Mouse (Mus musculus): ENCODE data around the gene Dars. TPM values are rescaled to one million over a fixed set of nuclear protein-coding genes. Genes with fewer than 3 reads are reported as not detected.
A peak's percentile ranks its signal among the peaks of the same experiment; 100 is the strongest.

Dars gene
- polyA plus RNA-seq (2017; shearing (Covaris generic)), result 100 to 1,000 TPM; 150 to 165 TPM

DNA sequence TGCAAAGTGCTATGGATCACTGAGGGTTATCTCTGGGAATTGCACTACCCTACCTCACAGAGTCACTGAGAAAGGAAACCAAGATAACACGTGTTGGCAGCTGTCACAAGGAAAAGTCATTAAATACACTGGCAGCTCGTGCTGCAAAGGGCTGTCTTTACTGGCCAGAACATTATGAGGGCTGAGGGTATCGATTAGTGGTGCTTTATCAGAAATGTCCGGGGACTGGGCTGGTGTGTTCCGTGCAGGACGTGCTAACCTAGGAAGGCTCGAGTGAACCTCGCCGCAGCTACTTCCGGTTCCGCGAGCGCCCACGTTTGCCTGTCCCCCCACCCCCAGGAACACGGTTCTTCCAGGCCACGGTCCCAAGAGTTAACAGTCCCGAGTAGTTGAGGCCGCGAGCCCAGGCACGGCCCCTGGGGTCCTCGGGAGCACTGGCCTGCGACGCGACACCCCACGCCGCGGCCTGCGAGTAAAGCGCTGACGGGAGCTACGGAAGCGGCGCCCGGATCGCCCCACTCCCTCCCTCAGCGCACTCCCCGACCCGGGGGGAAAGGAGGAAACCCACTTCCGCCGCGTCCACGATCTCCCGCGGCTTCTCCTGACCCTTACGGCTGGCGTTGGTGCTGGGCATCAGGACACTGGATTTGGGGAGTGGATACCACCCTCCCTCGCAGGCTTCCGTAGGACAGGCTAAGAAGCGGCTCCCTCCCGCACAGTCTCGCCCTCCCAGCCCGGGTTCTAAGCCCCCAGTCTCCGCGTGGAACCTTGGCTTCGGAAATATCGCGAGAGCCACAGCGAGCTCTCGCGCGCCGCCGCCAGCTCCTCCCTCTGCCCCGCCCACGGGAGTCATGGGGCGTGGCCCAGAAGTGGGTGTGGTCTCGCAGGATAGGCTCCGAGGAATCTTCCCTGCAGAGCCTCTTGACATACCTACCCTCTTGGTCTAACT lies at the start of gene Dars:
Gene Dars, minus strand, starts transcription at position 785 of the 949 bp plus-strand sequence.
- ATAC-seq, result peak; percentile 86

GRCm38 (mm10) chr1:128466828-128467227 lies 49.7 kb upstream of the Dars start:
- ATAC-seq, result no peak

- no peak for ATAC-seq
These were observed 46.3 kb upstream of the Dars start for GRCm38 (mm10) chr1:128463478-128463877.

DNA sequence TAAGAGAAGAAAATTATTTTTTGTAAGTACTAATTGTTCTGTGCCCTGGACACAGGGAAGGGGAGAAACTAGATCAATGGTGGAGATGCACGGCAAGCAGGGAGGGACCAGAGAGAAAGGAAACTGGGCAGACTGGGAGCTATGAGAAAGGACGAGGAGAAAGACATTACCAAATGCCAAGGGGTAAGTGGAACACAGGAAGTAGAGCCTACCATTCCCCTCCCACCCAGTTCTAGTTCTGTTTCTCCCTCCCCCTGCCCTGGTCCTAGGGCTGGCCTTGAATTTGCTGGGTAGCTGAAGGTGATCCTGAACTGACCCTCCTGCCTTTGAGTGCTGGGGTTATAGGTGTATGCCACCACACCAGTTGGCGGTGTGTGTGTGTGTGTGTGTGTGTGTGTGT lies 45.2 kb upstream of the Dars start:
- ATAC-seq, result no peak

DNA sequence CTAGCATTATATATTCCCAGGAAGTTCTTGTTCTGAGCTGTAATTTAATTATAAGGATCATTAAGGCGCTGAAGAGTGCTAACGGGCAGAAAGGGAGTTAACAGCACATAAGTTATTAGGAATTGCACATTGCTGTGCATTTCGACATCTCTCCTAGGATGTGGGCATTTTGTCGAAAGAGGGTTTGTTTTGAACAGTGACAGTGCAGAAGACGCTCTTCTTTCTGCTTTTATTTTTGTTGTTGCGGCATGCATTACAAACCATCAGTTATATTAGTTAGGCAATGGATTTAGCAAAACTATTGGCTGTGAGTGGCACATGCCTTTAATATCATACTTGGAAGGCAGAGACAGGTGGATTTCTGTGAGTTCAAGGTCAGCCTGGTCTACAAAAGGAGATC lies 43.6 kb upstream of the Dars start:
- ATAC-seq, result no peak

GRCm38 (mm10) chr1:128459439-128459838 lies 42.3 kb upstream of the Dars start:
- ATAC-seq, result no peak

DNA sequence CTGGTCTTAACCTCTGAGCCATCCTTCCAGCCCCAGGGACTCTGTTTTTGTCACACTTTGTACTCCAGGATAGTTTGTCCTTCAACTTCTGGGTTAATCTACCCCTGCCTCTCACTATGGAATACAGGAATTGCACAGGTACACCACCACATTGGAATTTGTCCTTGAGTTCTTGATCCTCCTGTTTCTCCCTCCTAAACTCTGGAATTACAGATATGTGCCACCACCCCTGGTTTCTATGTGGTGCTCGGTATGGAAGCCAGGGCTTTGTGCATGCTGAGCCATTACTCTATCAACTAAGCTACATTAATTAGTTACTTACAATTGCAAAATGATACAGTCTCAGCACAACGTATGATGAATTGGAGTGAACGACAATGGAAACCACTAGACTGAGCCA lies 41.8 kb upstream of the Dars start:
- no peak for ATAC-seq

DNA sequence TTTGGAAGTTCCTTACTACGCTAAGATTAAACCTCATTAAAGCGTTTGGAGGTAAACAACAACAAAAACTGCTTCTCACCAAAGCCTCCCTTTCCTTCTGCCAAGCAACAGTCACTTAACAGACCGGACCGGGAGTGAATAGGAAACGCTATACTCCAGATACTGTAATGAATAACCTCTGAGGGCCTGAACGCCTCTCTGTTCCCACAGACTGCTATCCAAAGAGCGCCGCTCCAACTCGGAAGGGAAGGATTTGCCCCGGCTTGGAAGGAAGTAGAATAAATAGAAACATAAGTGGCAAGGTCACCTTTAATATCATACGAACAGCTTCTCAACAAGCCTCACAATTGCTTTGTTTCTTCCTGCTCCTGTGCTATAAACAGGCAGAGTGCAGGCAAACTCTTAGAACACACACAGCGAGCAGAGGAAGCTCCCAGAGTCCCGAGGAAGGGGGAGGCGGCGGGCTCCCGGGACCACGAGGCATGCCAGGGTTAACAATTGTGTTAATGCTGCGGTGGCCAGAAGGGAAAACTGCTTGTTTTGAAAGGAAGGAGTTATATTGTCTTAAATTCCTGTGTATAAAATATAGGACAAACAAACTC lies 39.8 kb upstream of the Dars start:
- no peak for ATAC-seq

DNA sequence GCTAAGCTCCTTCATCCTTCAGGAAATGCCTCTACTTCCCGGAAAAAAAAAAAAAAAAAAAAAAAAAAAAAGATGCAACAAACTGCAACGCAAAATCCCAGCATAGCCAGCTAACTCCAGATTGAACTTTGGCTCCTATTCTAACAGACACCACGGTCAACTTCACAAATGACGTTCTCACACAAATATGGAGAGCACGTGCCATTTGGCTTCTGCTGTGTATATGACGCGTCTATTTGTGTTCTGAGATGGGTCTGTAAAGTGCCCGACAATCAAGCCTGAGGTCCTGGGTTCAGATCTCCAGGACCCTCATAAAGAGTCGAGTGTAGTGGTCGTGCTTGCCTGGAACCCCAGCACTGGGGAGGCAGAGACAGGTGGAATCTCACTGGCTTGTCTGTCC lies 39.1 kb upstream of the Dars start:
- no peak for ATAC-seq

DNA sequence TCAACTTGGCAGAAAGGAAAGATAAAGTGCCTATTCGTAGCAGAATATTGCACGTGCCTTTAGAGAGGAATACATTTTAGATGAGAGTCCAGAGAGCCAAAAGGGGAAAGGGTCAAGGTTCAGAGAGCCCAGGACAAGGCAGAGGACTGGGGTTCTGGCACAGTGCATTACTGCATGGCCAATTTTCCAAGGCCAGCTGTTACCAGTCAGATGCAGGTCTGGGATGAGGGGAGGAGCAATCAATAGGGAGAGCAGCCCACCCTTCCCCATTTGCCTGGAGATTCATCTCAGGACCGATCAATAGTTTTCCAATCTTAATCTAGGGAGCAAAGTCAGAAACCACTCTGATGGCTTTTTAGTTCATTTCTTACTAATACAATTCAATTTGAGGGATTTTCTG lies 35.0 kb upstream of the Dars start:
- ATAC-seq, result no peak

DNA sequence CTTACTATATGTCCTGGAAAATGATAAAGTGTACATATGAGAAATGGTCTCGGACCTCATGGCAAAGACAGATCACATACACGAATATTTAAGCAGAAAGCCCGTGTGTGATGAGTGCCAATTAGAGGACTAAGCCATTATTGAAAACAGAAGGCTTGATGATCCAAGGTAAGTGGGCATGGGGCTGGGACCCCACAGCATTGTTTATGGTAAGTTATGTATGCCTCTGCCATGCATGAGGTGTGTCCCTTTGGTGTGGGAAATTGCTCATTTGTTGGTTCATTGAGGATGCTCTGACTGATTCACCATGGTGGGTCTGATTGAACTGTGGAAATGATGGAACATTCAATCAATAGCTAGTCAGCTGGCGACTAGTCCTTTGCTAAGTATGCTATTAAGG lies 34.0 kb upstream of the Dars start:
- no peak for ATAC-seq

- peak; percentile 98 for ATAC-seq
These were observed 30.2 kb upstream of the Dars start for GRCm38 (mm10) chr1:128447206-128447902.

DNA sequence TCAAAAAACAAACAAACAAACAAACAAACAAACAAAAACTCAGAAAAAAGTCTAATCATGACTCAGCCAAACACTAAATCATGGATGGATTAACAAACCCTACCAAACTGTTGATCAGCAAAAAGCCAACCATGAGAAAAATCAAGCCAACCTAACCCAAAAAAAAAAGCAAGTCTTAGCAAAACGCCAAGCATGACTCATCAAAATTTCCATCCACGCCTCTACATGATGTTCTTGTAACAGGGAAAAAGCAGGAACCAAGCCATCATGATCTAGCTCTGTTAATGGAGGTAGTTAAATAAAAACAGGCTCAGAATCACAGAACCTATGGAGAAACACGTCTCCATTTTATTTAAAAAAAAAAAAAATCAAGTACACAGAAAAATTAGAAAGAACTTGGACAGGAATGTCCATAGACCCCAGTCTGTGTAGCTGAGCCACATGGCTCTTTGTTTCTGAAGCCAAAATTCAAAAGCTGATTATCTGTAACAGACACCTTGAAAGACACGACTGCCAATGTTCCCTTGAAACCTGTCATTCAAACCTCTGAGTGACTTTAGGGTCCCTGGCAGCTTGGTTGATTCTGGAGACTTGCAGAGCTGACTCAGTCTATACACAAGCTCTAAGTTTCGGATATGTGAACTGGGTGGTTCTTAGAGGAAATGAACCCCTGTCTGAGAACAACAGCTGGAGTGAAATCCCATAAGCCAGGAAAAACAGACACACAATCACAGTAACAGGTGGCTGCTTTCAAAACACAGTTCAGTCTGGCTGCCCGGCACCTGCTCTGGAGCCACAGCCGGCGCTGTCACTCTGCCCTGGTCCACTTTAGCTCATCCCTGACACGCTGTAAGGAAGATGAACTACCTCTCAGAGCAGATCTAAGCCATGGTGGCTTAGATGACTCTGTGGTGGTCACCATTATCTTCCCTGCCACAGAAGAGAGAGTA lies 27.0 kb upstream of the Dars start:
- ATAC-seq, result no peak

DNA sequence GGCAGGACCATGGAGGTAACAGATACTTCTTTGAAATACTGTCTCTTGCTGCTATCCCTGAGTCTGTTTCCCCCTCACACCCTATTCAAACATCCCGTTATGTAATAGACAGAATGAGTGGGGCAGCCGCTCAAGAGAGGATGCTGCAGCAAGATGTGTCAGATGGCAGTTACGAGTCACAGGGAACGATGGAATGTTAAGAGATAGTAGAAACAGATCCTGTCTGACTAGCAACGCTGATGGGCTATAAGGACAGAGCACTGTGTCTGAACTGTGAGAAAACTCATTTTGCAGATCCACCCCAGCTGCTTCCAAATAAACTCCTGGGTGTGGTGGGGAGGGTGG lies 23.9 kb upstream of the Dars start:
- no peak for ATAC-seq

GRCm38 (mm10) chr1:128440386-128441128 lies 23.4 kb upstream of the Dars start:
- ATAC-seq, result no peak

DNA sequence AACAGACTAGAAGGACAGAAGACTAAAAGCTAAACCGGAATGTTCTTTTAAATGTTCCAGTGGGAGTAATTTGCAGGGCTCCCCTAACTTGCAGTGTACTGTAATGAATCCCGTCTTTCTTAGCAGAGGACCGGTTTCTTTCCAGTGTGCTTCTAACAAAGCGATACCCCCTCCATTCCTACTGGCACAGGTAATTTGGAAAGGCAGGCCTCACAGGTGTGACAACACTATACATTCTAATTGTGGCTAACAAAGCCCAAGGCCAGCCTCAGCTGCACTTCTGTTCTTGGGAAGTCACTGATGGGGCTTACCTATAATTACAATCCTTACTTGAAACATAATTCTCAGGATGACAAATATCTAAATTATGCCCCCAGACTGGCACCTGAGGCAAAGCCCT lies 22.4 kb upstream of the Dars start:
- ATAC-seq, result no peak

GRCm38 (mm10) chr1:128438526-128438925 lies 21.4 kb upstream of the Dars start:
- ATAC-seq, result no peak

DNA sequence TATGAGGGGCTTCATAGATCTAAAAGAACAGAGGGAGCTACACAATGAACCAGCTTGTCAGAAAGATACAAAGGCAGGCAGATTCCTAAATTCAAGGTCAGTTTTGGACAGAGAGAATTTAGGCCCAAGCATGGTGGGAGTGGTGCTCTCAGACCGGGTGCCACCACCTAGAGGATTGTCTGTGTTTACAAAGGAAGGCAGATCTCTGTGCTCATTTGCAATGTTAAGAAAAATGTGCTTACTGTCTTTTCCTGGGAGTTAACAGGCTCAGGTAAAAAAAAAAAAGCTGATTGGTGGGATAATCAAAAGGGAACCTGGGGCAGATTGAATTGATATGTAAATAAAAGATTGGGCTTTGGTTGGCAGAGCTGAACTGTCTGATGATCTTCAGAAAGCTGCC lies 20.1 kb upstream of the Dars start:
- no peak for ATAC-seq

- ATAC-seq, result peak; percentile 67
These were observed 18.8 kb upstream of the Dars start for GRCm38 (mm10) chr1:128436015-128436414.

- ATAC-seq, result no peak
These were observed 18.4 kb upstream of the Dars start for GRCm38 (mm10) chr1:128435551-128435950.

DNA sequence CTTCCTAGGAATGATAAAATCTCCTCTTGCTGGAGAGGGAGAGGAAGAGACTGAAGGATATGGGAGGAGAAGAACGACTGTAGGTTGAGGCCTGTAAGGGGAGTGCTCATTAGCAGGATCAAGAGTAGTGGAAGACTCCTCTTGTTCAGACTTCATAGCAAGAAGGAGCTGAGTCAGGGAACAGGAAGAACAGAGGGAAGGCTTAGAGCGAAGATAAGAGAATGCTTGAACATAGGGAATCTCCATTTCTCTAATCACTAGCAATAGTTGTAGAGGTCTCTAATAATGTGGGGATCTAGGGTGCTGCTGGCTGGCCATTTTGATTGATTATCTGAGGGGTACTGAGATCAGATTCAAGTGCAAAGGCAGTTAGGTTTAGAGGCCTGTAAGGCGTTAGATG lies 7.8 kb upstream of the Dars start:
- ATAC-seq, result no peak

- peak; percentile 5 for ATAC-seq
These were observed 343 bp upstream of the Dars start for GRCm38 (mm10) chr1:128417533-128417888.
